Mouse (Mus musculus) left cerebral cortex, adult 11 months (tissue): ENCODE measurements around the gene Gm3486.
"Not testable (repeated sequence)": the region's sequence is repeated elsewhere in the genome, so short reads cannot be mapped to it uniquely, and the experiment has no call there.

ENCODE experiments used
- DNase-seq: peaks from one replicate; pipeline ENCODE4 v3.0.0; 2022; ENCODE audit warnings: low spot score

Gm3486 gene

DNA sequence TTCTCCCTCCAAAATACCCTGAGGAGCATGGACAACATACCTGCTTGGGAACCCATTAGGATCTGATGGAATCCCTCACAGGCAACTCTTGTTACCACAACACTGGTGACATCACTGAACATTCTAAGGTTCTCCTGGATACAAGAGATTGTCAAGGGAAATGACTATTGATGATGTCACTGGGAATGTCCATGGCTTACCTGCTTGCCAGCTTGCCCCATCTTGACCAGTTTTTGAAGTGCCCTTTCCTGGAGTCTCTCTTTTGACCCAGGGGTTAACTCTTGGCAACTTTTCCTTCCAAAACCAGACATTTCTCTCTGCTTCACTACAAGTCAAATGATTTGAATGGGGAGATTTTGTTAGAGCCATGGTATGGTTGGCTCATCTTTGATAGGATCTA lies at the start of gene Gm3486:
TSS of gene Gm3486 (minus strand) at position 101 of the 400 bp plus-strand sequence.
- DNase-seq, result not testable (repeated sequence)

DNA sequence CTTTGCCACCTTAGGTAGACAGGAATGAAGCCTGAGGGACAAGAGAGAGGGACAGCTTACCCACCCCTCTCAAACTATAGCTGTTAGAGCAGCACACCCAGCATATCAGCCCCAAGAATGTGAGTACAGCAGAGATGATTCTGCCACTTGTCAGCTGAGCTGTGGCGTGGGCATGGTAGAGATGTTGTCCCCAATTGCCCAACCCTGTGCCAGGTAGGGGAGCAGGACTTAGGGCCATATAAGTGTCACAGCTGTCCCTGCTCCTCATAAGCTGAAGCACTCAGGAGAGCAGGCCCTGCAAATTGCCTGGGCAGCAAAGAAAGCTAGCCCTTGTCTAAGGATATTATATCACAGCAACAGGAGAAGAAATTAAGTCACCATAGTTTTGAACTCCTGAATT lies 35.4 kb upstream of the Gm3486 start:
- DNase-seq, result not testable (repeated sequence)

DNA sequence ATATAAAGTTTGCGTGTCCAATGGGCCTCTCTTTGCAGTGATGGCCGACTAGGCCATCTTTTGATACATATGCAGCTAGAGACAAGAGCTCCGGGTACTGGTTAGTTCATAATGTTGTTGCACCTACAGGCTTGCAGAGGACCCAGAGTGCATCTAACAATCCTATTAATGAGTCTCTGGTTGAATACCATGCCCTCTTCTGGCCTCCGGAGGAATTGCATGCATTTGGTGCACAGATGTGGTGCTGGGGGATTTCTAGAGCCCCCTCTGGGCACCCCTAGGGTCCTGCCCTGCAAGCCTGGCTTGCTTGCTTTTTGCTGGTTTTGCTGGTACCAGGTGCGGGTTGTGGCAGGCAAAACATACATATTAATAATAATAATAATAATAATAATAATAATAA lies 31.4 kb upstream of the Gm3486 start:
- DNase-seq, result not testable (repeated sequence)

DNA sequence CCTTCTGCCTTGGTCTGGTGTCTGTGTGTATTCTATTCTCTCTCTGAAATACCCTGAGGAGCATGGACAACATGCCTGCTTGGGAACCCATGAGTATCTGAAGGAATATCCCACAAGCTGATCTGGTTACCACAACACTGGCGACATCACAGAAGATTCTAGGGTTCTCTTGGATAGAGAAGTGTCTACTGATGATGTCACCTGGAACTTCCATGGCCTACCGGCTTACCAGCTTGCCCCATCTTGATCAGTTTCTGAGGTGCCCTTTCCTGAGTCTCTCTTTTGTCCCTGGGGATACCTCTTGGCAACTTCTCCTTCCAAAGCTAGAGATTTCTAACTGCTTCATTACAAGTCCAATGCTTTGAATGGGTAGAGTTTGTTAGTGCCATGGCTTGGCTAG lies 35.9 kb downstream of the Gm3486 start, which contains the start of gene Gm7954:
TSS of gene Gm7954 (minus strand) at position 101 of the 400 bp plus-strand sequence.
- not testable (repeated sequence) for DNase-seq
